Mouse (Mus musculus) thymus, adult 18-20 months (tissue): ENCODE results near the gene Smc1a.
A peak's percentile ranks its signal among the peaks of the same experiment; 100 is the strongest.
"Not testable (repeated sequence)": the region's sequence is repeated elsewhere in the genome, so short reads cannot be mapped to it uniquely, and the experiment has no call there.

ENCODE experiments used
- DNase-seq, 2 experiments: peaks; one replicate each; pipeline ENCODE4 v3.0.0; 2022; ENCODE audit warnings: mixed read lengths in 2 of 2

Gene Smc1a

GRCm38 (mm10) chrX:152016151-152017145, at the start of gene Smc1a, which contains the start of gene Ribc1:
TSS of gene Smc1a (plus strand) at chrX:152016428.
TSS of gene Ribc1 (minus strand) at chrX:152016295.
- peak; percentile 76 to 86 for DNase-seq

GRCm38 (mm10) chrX:151999006-151999710, 17.1 kb upstream of the Smc1a start:
- no peak for DNase-seq

GRCm38 (mm10) chrX:152001182-152001684, 15.0 kb upstream of the Smc1a start:
- DNase-seq = no peak

GRCm38 (mm10) chrX:152001737-152002710, 14.2 kb upstream of the Smc1a start, which contains the start of gene Hsd17b10:
TSS of gene Hsd17b10 (plus strand) at chrX:152001845.
- DNase-seq = peak; percentile 70 to 72

- DNase-seq = no peak
These were observed 13.4 kb upstream of the Smc1a start for GRCm38 (mm10) chrX:152002865-152003264.

- no peak for DNase-seq
These were observed 8.4 kb upstream of the Smc1a start for GRCm38 (mm10) chrX:152007863-152008262.

GRCm38 (mm10) chrX:152015752-152016150, 477 bp upstream of the Smc1a start:
- DNase-seq = no peak

GRCm38 (mm10) chrX:152017186-152017585, 958 bp downstream of the Smc1a start:
- DNase-seq = no peak

- DNase-seq = no peak
These were observed 3.1 kb downstream of the Smc1a start for GRCm38 (mm10) chrX:152019294-152019693.

- no peak for DNase-seq
These were observed 23.6 kb downstream of the Smc1a start for GRCm38 (mm10) chrX:152039865-152040264.

GRCm38 (mm10) chrX:152047230-152047629, 31.0 kb downstream of the Smc1a start:
- no peak for DNase-seq

GRCm38 (mm10) chrX:152052546-152052945, 36.3 kb downstream of the Smc1a start:
- DNase-seq = no peak

- no peak for DNase-seq
These were observed 37.9 kb downstream of the Smc1a start for GRCm38 (mm10) chrX:152054094-152054493.

- DNase-seq = no peak
These were observed 49.4 kb downstream of the Smc1a start for GRCm38 (mm10) chrX:152065674-152066073.

- no peak for DNase-seq
These were observed 51.6 kb downstream of the Smc1a start for GRCm38 (mm10) chrX:152067789-152068188.

- DNase-seq = not testable (repeated sequence)
These were observed 73.8 kb downstream of the Smc1a start for GRCm38 (mm10) chrX:152089832-152090614.

- no peak for DNase-seq
These were observed 81.3 kb downstream of the Smc1a start for GRCm38 (mm10) chrX:152097572-152097971.
